ENCODE assay signal across 9 mouse cellular contexts in the genomic region with DNA sequence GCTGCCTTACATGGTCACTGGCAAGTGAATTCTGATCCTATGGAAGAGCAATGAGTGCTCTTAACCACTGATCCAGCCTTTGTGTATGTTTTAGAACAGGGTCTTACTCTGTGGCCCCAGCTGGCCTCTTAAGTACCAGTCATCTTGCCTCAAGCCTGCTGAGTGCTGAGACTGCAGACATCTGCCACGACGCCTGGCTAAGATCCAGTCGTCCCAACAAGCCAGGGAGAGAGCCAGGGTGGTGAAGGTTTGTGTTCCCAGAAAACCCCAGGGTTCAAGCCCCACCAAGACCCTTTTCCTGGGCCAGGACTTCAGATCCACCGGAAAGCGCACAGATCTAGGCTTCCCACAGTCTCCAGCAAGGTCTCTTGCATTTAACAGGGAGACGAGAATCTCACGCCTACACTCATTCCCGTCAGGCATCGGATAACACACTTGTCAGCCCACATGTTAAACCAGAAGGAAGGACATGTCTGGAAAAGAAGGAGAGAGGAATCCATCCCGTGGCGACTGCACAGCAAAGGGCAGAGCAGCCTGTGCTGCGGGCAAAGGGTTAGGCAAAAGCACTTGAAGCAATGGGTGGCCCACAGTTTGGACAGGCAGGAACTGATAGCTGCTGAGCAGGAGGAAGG. TPM values are rescaled to one million over a fixed set of nuclear protein-coding genes. Genes with fewer than 3 reads are reported as not detected.
DNase-seq lines count a peak whose midpoint lies in the region; ATAC-seq and TF ChIP-seq lines count a peak whose summit lies in the region.
"Had no signal": no experiment of that assay in that cellular context is flagged by ENCODE, and none has a peak within 500 bp of the region (broad histone marks: within the 10 kb centered on the region; RNA-seq: fewer than 3 reads in every experiment).

No protein-coding gene starts in this region.

- peak overlapping the region; percentile 41; the same call in 1 of the 2 replicates for H3K9ac ChIP-seq in kidney, embryonic 16.5 days (replicated peaks; ENCODE audit: low read length)
- no peak overlapping the region; the same call in 1 of the 2 replicates for H3K9ac ChIP-seq in limb, embryonic 12.5 days (replicated peaks)

- peak; percentile 5; the same call in 1 of the 2 replicates for ATAC-seq in kidney, embryonic 16.5 days (ENCODE audit: low FRiP score, low TSS enrichment)
- ATAC-seq in limb, embryonic 12.5 days (ENCODE audit: insufficient number of reproducible peaks, insufficient read depth, low FRiP score, low TSS enrichment, low read depth): no peak

- TF ChIP-seq POLR2A in brain, embryonic 14.5 days (IDR thresholded peaks at IDR 0.05; ENCODE audit: borderline replicate concordance, extremely low read depth, insufficient read depth, insufficient read length, poor library complexity, severe bottlenecking): no peak

- H3K27me3 ChIP-seq in kidney, embryonic 16.5 days (ENCODE audit: insufficient read depth, low read length): no peaks in the 10 kb centered on the region
- no peaks in the 10 kb centered on the region for H3K27me3 ChIP-seq in limb, embryonic 12.5 days

- TF ChIP-seq CTCF in brain, embryonic 14.5 days (IDR thresholded peaks at IDR 0.05; ENCODE audit: borderline replicate concordance, extremely low read depth, insufficient read depth, insufficient read length): no peak

- H3K9me3 ChIP-seq in kidney, embryonic 16.5 days (ENCODE audit: low read length): no peaks in the 10 kb centered on the region
- no peaks in the 10 kb centered on the region for H3K9me3 ChIP-seq in limb, embryonic 12.5 days
- H3K9me3 ChIP-seq: megakaryocyte, embryonic 14.5 days had no signal

- peak overlapping the region; percentile 79 for H3K27ac ChIP-seq in kidney, embryonic 16.5 days (ENCODE audit: low read length)
- H3K27ac ChIP-seq in limb, embryonic 12.5 days: peak overlapping the region; percentile 83

- DNase-seq in embryo, embryonic 10 days (ENCODE audit: low spot score): peak; percentile 53
- DNase-seq in embryo, embryonic 9.5 days (ENCODE audit: extremely low spot score): no peak
- DNase-seq in kidney, postnatal 4 days: no peak
- DNase-seq in brain, embryonic 14.5 days (ENCODE audit: low read depth): peak; percentile 50
- no peak for DNase-seq in testis, postnatal 10 days (ENCODE audit: low spot score)
- DNase-seq in layer of hippocampus, postnatal 36 days: no peak

- peaks cover 40% of the 10 kb centered on the region for H3K4me1 ChIP-seq in kidney, embryonic 16.5 days (ENCODE audit: insufficient read depth, low read length)
- H3K4me1 ChIP-seq in limb, embryonic 12.5 days (replicated peaks): peaks cover 47% of the 10 kb centered on the region

- 36% methylated on average over 12 of the region's 12 CpGs for WGBS in kidney, embryonic 16.5 days
- 16% methylated on average over 12 of the region's 12 CpGs for WGBS in limb, embryonic 12.5 days

- no peak overlapping the region for H3K4me3 ChIP-seq in kidney, embryonic 16.5 days (ENCODE audit: low read length)
- no peak overlapping the region for H3K4me3 ChIP-seq in limb, embryonic 12.5 days (replicated peaks)

- no peak overlapping the region for H3K4me2 ChIP-seq in kidney, embryonic 16.5 days (replicated peaks; ENCODE audit: low read depth, low read length)
- H3K4me2 ChIP-seq in limb, embryonic 12.5 days: peak overlapping the region; percentile 18; the same call in 1 of the 2 replicates

- H3K36me3 ChIP-seq in kidney, embryonic 16.5 days (ENCODE audit: insufficient read depth, low read length): no peaks in the 10 kb centered on the region
- H3K36me3 ChIP-seq in limb, embryonic 12.5 days: peaks cover 36% of the 10 kb centered on the region

RNA-seq across cellular contexts. Expression of a gene that starts 20.0 kb away (rescaled TPM):
- polyA plus RNA-seq in kidney, embryonic 16.5 days (2015; fragmentation: Nextera tagmentation; extraction: Ambion mirVana): 20.3 and 21.3 TPM in 2 replicates
- polyA plus RNA-seq in brain, embryonic 14.5 days (2012; rRNA removed): 12.5 and 17.3 TPM in 2 replicates
- 35.0 and 37.3 TPM in 2 replicates for polyA plus RNA-seq in limb, embryonic 12.5 days (2016; fragmentation: Nextera tagmentation; extraction: Ambion mirVana)
- total RNA-seq in layer of hippocampus, postnatal 36 days (2021): 1 to 10 TPM; 4.7 to 7.4 TPM

Comparison
In these comparisons a context has a peak if more than half of its experiments do, and no peak if none do; other contexts are left out.
1. DNase-seq: peak in embryo, embryonic 10 days (single experiment) and brain, embryonic 14.5 days (single experiment); none in embryo, embryonic 9.5 days (single experiment), kidney, postnatal 4 days (0 of 2), testis, postnatal 10 days (single experiment) and layer of hippocampus, postnatal 36 days (0 of 2).